Mouse (Mus musculus) lung, embryonic 14.5 days (tissue): Measurements from ENCODE around the gene Zkscan8. TPM values are rescaled to one million over a fixed set of nuclear protein-coding genes. Genes with fewer than 3 reads are reported as not detected.
"Not testable (repeated sequence)": the region's sequence is repeated elsewhere in the genome, so short reads cannot be mapped to it uniquely, and the experiment has no call there.

Experiments
- ATAC-seq: fragments of 200-750 bp; cut with Nextera tagmentation; 2 replicates; pipeline ENCODE4 v1.8.0; 2017; ENCODE audit warnings: mild to moderate bottlenecking, moderate TSS enrichment, moderate library complexity; ENCODE audit not compliant: insufficient read depth
- DNase-seq: peaks from one replicate; pipeline ENCODE4 v3.0.0-alpha.2; 2015
- H3K27ac ChIP-seq: fragments of 300-500 bp; sonication (generic); 2 replicates; pipeline ENCODE4 v1.5.1; 2014; ENCODE audit warnings: low read depth, mild to moderate bottlenecking, moderate library complexity
- H3K27me3 ChIP-seq: fragments of 300-500 bp; sonication (generic); 2 replicates; pipeline ENCODE4 v1.6.1; 2014; ENCODE audit warnings: low read length, control low read depth; ENCODE audit not compliant: insufficient read depth
- H3K36me3 ChIP-seq: fragments of 300-500 bp; sonication (generic); 2 replicates; pipeline ENCODE4 v1.6.1; 2014; ENCODE audit warnings: control low read depth; ENCODE audit not compliant: insufficient read depth
- H3K4me1 ChIP-seq: fragments of 300-500 bp; sonication (generic); 2 replicates; pipeline ENCODE4 v1.6.1; 2014; ENCODE audit warnings: antibody characterized with exemption, control low read depth; ENCODE audit not compliant: insufficient read depth
- H3K4me2 ChIP-seq: fragments of 300-500 bp; sonication (generic); 2 replicates; pipeline ENCODE4 v1.6.1; 2014; ENCODE audit warnings: mild to moderate bottlenecking
- H3K4me3 ChIP-seq: fragments of 300-500 bp; sonication (generic); 2 replicates; pipeline ENCODE4 v1.5.1; 2014; ENCODE audit warnings: low read depth, low read length
- H3K9ac ChIP-seq: fragments of 300-500 bp; sonication (generic); 2 replicates; pipeline ENCODE4 v1.6.1; 2014
- H3K9me3 ChIP-seq: fragments of 300-500 bp; sonication (generic); 2 replicates; pipeline ENCODE4 v1.6.1; 2016; ENCODE audit warnings: low read depth, low read length, control low read depth
- CTCF ChIP-seq: IDR thresholded peaks from 2 replicates; pipeline ENCODE4 v1.5.1; 2016; ENCODE audit warnings: antibody characterized with exemption, low read depth
- WGBS: fragments of 180-500 bp; shearing (Covaris S2); extraction: QIAGEN DNeasy Blood & Tissue Kit; methylation state at CpG from one replicate; pipeline ENCODE4 v1.1.7; 2014; 5-methylcytosine and 5-hydroxymethylcytosine counted together
- polyA plus RNA-seq: library from polyadenylated mRNA; unstranded; fragments of >200 nt; fragmentation: Nextera tagmentation; extraction: Ambion mirVana; gene quantifications from 2 replicates; pipeline ENCODE4 v1.2.1, GENCODE M21; 2014

The Zkscan8 gene
- polyA plus RNA-seq, 1 experiment from 2014 or later: 10.5 TPM

GRCm38 (mm10) chr13:21502296-21502695, 28.6 kb downstream of the Zkscan8 start:
- Histone ChIP-seq H3K27ac (no peak overlapping the region), H3K4me3 (no peak overlapping the region), H3K36me3 (no peaks in the 10 kb centered on the region), H3K9me3 (no peaks in the 10 kb centered on the region), H3K4me2 (no peak overlapping the region), H3K27me3 (no peaks in the 10 kb centered on the region), H3K4me1 (no peaks in the 10 kb centered on the region), H3K9ac (no peak overlapping the region)
- WGBS: 85% methylated on average over 5 of the region's 5 CpGs
- TF ChIP-seq CTCF: no peak
- ATAC-seq (no peak), DNase-seq (no peak)

GRCm38 (mm10) chr13:21501182-21501581, 29.7 kb downstream of the Zkscan8 start, which contains the start of gene Gm11273:
TSS of gene Gm11273 (minus strand) at chr13:21501418.
- H3K9ac ChIP-seq, DNase-seq, H3K4me2 ChIP-seq, H3K4me3 ChIP-seq, ATAC-seq, H3K27me3 ChIP-seq, H3K9me3 ChIP-seq, H3K4me1 ChIP-seq, H3K27ac ChIP-seq, H3K36me3 ChIP-seq: not testable (repeated sequence)
- 91% methylated on average over 13 of the region's 17 CpGs for WGBS

- H3K27ac ChIP-seq: no peak within 1 kb of the TSS
- H3K4me3 ChIP-seq: no peak within 1 kb of the TSS
- TF ChIP-seq CTCF: no peak
- ATAC-seq (no peak), DNase-seq (no peak)
- H3K27me3 ChIP-seq: no peaks in the 10 kb centered on the region
- no peaks in the 10 kb centered on the region for H3K36me3 ChIP-seq
- H3K9me3 ChIP-seq: no peaks in the 10 kb centered on the region
- no peak within 1 kb of the TSS for H3K4me2 ChIP-seq
- 89% methylated on average over 21 of the region's 21 CpGs for WGBS
- H3K4me1 ChIP-seq: no peaks in the 10 kb centered on the region
- H3K9ac ChIP-seq: no peak within 1 kb of the TSS
Measured at GRCm38 (mm10) chr13:21495080-21495479, 35.8 kb downstream of the Zkscan8 start, which contains the start of gene AK157302. TSS of gene AK157302 (plus strand) at chr13:21495223.

GRCm38 (mm10) chr13:21492847-21493246, 38.1 kb downstream of the Zkscan8 start:
- H3K9me3 ChIP-seq: no peaks in the 10 kb centered on the region
- H3K4me2 ChIP-seq: no peak overlapping the region
- 85% methylated on average over 5 of the region's 5 CpGs for WGBS
- no peaks in the 10 kb centered on the region for H3K4me1 ChIP-seq
- H3K27ac ChIP-seq: no peak overlapping the region
- no peaks in the 10 kb centered on the region for H3K36me3 ChIP-seq
- ATAC-seq: no peak
- H3K27me3 ChIP-seq: no peaks in the 10 kb centered on the region
- no peak for TF ChIP-seq CTCF
- no peak for DNase-seq
- no peak overlapping the region for H3K4me3 ChIP-seq
- no peak overlapping the region for H3K9ac ChIP-seq

- Histone ChIP-seq H3K9me3 (no peaks in the 10 kb centered on the region; the same call in 1 of the 2 replicates), H3K27me3 (no peaks in the 10 kb centered on the region), H3K4me3 (no peak overlapping the region), H3K36me3 (no peaks in the 10 kb centered on the region), H3K27ac (no peak overlapping the region), H3K4me2 (no peak overlapping the region), H3K9ac (no peak overlapping the region), H3K4me1 (no peaks in the 10 kb centered on the region)
- DNase-seq: no peak
- 82% methylated on average over 1 of the region's 1 CpGs for WGBS
- ATAC-seq: no peak
- TF ChIP-seq CTCF: no peak
Measured at GRCm38 (mm10) chr13:21486881-21487280, 44.0 kb downstream of the Zkscan8 start.

- H3K36me3 ChIP-seq, H3K27me3 ChIP-seq, H3K4me1 ChIP-seq, H3K9me3 ChIP-seq: not testable (repeated sequence)
- peak within 1 kb of the TSS; percentile 61 for H3K4me2 ChIP-seq
- DNase-seq: peak; percentile 88
- 3% methylated on average over 31 of the region's 31 CpGs for WGBS
- peak within 1 kb of the TSS; percentile 51; the same call in 1 of the 2 replicates for H3K27ac ChIP-seq
- H3K9ac ChIP-seq: peak within 1 kb of the TSS; percentile 59
- peak within 1 kb of the TSS; percentile 47 for H3K4me3 ChIP-seq
- peak; percentile 89 for ATAC-seq
Measured at GRCm38 (mm10) chr13:21478759-21479670, 51.9 kb downstream of the Zkscan8 start, which contains the start of the genes Zkscan4 and Gm10065. TSS of gene Zkscan4 (plus strand) at chr13:21478907. TSS of gene Gm10065 (minus strand) at chr13:21479441.

GRCm38 (mm10) chr13:21472427-21472826, 58.5 kb downstream of the Zkscan8 start:
- Histone ChIP-seq H3K9me3 (no peaks in the 10 kb centered on the region), H3K27ac (no peak overlapping the region), H3K4me2 (no peak overlapping the region), H3K4me3 (no peak overlapping the region), H3K36me3 (no peaks in the 10 kb centered on the region), H3K4me1 (no peaks in the 10 kb centered on the region), H3K9ac (no peak overlapping the region), H3K27me3 (no peaks in the 10 kb centered on the region)
- TF ChIP-seq CTCF: no peak
- DNase-seq (no peak), ATAC-seq (no peak)
- 32% methylated on average over 4 of the region's 4 CpGs for WGBS
